Mouse (Mus musculus) CD4-positive, CD25-positive, alpha-beta regulatory T cell (primary cell): Measurements from ENCODE around the gene Gchfr. TPM values are rescaled to one million over a fixed set of nuclear protein-coding genes. Genes with fewer than 3 reads are reported as not detected.

Source experiments
- polyA plus RNA-seq: library from polyadenylated mRNA; unstranded; fragments of 100-300 nt; shearing (Covaris generic); gene quantifications from one replicate; pipeline ENCODE4 v1.2.1, GENCODE M21; 2017

Gchfr gene
- polyA plus RNA-seq = not detected

GRCm38 (mm10) chr2:119166901-119167865 is at the start of gene Gchfr:
TSS of gene Gchfr (plus strand) at chr2:119167773.

DNA sequence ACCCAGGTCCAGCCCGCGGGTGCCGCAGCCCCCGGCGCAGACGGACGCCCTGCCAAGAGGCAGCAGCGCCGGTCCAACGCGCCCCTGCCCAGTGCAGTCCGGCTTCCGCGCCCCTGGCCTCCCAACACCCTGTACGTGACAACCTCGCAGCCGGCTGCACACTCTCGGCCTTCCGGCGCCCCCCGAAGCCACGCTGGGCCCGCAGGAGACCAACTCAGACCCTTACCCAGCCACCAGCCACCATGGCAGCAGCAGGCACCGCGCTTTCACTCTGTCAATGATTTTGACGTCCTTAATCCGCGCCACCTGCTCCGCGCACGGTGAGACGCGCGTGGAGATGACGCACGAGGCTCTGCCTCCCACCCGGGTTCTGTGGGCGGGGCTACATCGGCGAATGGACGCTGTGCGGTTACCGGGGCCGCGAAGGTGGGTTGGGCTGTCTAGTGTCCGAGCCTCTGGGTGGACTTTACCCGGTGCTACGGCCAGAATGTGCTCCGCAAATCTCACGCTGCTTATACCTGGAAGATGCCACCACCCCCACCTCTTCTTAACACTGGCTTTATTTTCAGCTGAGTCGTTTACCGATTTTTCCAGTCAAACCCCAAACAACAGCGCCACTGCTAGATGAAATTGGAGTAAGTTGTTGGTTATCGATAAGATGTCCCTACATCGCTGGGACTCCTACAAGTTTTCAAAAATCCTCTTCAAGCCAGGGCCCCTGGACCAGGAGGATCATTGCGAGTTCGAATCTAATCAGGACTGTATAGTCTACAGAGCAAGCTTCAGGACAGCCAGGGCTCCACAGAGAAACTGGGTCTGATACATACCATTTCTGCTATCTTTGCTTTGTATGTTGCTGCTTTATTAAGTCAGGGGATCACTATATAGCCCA is 10.6 kb upstream of the Gchfr start, which contains the start of gene Rmdn3:
TSS of gene Rmdn3 (minus strand) at position 354 of the 892 bp plus-strand sequence.

DNA sequence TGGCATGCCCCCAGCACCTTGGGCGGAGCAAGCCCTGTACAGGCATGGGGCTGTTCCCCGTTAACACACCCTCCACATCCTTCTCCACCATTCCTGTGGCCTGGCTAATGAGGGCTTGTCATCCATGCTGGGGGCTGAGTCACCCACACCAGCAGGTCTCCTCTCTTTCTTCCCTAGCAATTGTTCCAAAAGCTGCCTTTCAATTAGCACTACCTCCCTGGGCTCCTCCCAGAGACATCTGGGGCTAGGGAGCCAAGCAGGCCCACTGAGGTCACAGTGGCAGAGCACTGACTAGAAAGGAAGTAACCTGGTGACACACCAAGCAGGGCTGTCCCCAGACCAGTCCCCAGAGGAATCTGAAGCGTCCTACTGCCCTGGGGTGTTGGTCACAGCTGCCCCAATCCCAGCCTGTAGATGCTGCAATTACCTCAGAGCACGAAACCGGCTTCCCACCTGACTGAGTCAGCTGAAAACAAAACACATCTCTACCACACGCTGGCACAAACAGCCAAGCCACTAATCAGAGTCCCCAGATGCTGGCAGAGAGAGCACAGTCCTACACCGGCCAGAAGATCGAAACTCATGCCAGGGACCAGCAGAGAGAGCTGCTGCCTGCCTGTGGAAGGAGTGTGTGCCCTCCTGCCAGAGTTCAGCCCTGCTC is 6.5 kb downstream of the Gchfr start, which contains the start of gene Gm14137:
TSS of gene Gm14137 (plus strand) at position 519 of the 661 bp plus-strand sequence.

DNA sequence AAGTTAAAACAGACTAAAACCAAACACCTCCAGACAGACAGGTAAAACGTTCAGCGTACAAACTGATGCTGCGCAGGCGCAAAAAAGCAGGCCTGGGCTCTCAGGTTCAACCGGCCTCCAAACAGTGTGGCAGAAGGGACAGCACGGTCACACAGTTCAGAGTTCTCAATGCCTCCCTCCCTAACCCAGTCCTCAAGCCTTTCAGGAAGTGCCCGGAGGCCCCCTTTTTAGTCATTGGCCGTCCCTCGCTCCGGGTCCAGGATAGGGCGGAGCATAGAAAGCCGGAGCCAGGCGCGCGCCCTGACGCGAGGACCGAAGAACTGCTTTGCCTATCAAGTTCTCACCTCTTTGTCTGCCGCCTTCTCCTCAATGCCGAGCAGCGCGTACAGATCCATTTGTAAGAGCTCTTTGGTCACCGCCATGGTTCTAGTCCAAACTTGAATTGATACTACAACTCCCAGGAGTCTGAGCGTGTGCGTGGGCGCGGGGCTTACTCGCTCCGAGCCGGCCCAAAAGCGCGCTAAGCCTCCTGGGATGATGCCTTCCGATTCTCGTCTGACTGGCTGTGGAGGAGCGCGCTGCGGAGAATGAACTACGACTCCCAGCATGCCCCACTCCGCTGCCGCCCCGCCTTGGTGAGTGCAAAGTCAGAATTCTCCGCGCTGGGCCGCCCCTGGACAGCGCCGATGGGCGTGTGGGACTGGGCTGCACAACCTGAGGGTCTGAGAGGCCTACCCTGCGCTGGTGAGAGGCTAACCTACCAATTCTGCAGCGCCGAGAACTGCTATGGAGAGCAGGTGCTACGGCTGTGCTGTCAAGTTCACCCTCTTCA is 41.0 kb downstream of the Gchfr start, which contains the start of the genes Zfyve19 and Dnajc17:
TSS of gene Zfyve19 (plus strand) at position 274 of the 832 bp plus-strand sequence.
TSS of gene Dnajc17 (minus strand) at position 452 of the 832 bp plus-strand sequence.

Other genes with a start within 250 kb of the Gchfr start
- gene Chst14, start 241.3 kb upstream of the Gchfr start, polyA plus RNA-seq = 5.8 TPM
- gene Ccdc32, start 138.4 kb upstream of the Gchfr start, polyA plus RNA-seq = 21.6 TPM
- 2.3 TPM for gene Rpusd2, start 133.0 kb upstream of the Gchfr start, polyA plus RNA-seq
- gene Knl1, start 120.7 kb upstream of the Gchfr start, polyA plus RNA-seq = 2.5 TPM
- gene Rad51, start 55.0 kb upstream of the Gchfr start, polyA plus RNA-seq = 4.6 TPM
- gene Rmdn3, start 10.7 kb upstream of the Gchfr start, polyA plus RNA-seq = 28.5 TPM
- gene Gm14137, start 6.7 kb downstream of the Gchfr start, polyA plus RNA-seq = 0.43 TPM
- 52.5 TPM for gene Zfyve19, start 40.8 kb downstream of the Gchfr start, polyA plus RNA-seq
- 21.4 TPM for gene Dnajc17, start 41.0 kb downstream of the Gchfr start, polyA plus RNA-seq
- gene Ppp1r14d, start 62.1 kb downstream of the Gchfr start, polyA plus RNA-seq = not detected
- 0.29 TPM for gene Spint1, start 69.6 kb downstream of the Gchfr start, polyA plus RNA-seq
- 0.20 TPM for gene Rhov, start 103.5 kb downstream of the Gchfr start, polyA plus RNA-seq
- 13.7 TPM for gene Vps18, start 121.0 kb downstream of the Gchfr start, polyA plus RNA-seq
- not detected for gene Dll4, start 158.0 kb downstream of the Gchfr start, polyA plus RNA-seq
- not detected for gene Chac1, start 183.5 kb downstream of the Gchfr start, polyA plus RNA-seq